ENCODE assay signal across 20 mouse cellular contexts in genomic region chr2:29004037-29004436, GRCm38 (mm10). TPM values are rescaled to one million over a fixed set of nuclear protein-coding genes. Genes with fewer than 3 reads are reported as not detected.
A peak's percentile ranks its signal among the peaks of the same experiment; 100 is the strongest.
DNase-seq lines count a peak whose midpoint lies in the region; ATAC-seq and TF ChIP-seq lines count a peak whose summit lies in the region.
"Had no signal": no experiment of that assay in that cellular context is flagged by ENCODE, and none has a peak within 500 bp of the region (broad histone marks: within the 10 kb centered on the region; RNA-seq: fewer than 3 reads in every experiment).

No protein-coding gene starts in this region.

- no peak overlapping the region for H3K4me3 ChIP-seq in lung, postnatal 0 days (ENCODE audit: low read depth, low read length)
- peak overlapping the region in 2 of 3 experiments; percentile 3 to 12 for H3K4me3 ChIP-seq in CH12.LX (replicated peaks in 1 of 3; ENCODE audit: low read depth in 2 of 3, low read length in 2 of 3, poor library complexity in 1 of 3)
- H3K4me3 ChIP-seq: embryonic facial prominence, embryonic 12.5 days; forebrain, embryonic 12.5 days; heart, embryonic 13.5 days; hindbrain, embryonic 13.5 days had no signal

- TF ChIP-seq RAD21 in CH12.LX (IDR thresholded peaks at IDR 0.05; ENCODE audit: low read depth, low read length): no peak

- H3K79me2 ChIP-seq in CH12.LX (replicated peaks; ENCODE audit: control insufficient read depth, extremely low read depth, insufficient read depth, poor library complexity, severe bottlenecking): no peaks in the 10 kb centered on the region

- peak; percentile 2 for DNase-seq in lung, postnatal 25 days (ENCODE audit: low spot score)
- no peak for DNase-seq in lung, postnatal 0 days (ENCODE audit: low spot score)
- DNase-seq in CH12.LX (ENCODE audit: extremely low read depth): no peak
- DNase-seq in splenic B cell, adult 2 months (ENCODE audit: low read depth, low spot score): peak; percentile 4
- DNase-seq in thymus, postnatal 14 days: no peak
- DNase-seq: adrenal gland, adult 8-10 months; adrenal gland, postnatal 36 days; cerebellum, adult 2 months; cerebellum, postnatal 10 days; embryo, embryonic 11 days; gastrocnemius, postnatal 10 days; heart, postnatal 4 days had no signal

- ATAC-seq in lung, postnatal 0 days: no peak
- peak; percentile 63; the same call in 1 of the 2 replicates for ATAC-seq in common myeloid progenitor, adult 5-6 weeks (replicated peaks; ENCODE audit: low read depth, poor library complexity, severe bottlenecking)
- ATAC-seq: forebrain, embryonic 16.5 days; hindbrain, postnatal 0 days had no signal

- no peaks in the 10 kb centered on the region for H3K36me3 ChIP-seq in lung, postnatal 0 days (ENCODE audit: insufficient read depth, low read length)
- no peaks in the 10 kb centered on the region for H3K36me3 ChIP-seq in CH12.LX (replicated peaks in 1 of 2; ENCODE audit: control insufficient read depth in 1 of 2, insufficient read depth in 1 of 2, low read length in 1 of 2)
- no peaks in the 10 kb centered on the region for H3K36me3 ChIP-seq in splenic B cell, adult 2 months (ENCODE audit: control insufficient read depth, insufficient read depth, low read length, poor library complexity, severe bottlenecking)
- H3K36me3 ChIP-seq: embryonic facial prominence, embryonic 12.5 days; forebrain, embryonic 12.5 days; G1E; heart, embryonic 13.5 days; hindbrain, embryonic 13.5 days had no signal

- no peak for TF ChIP-seq CTCF in lung, postnatal 0 days (IDR thresholded peaks at IDR 0.05)
- no peak for TF ChIP-seq CTCF in CH12.LX (conservative IDR thresholded peaks at IDR 0.05 in 1 of 2, IDR thresholded peaks at IDR 0.05 in 1 of 2; ENCODE audit: low read depth in 2 of 2, low read length in 2 of 2)

- H3K27ac ChIP-seq in lung, postnatal 0 days (ENCODE audit: low read length): no peak overlapping the region
- H3K27ac ChIP-seq in CH12.LX (ENCODE audit: insufficient read depth, low read depth): no peak overlapping the region
- H3K27ac ChIP-seq: embryonic facial prominence, embryonic 12.5 days; forebrain, embryonic 12.5 days; heart, embryonic 13.5 days; hindbrain, embryonic 13.5 days; hindbrain, postnatal 0 days had no signal

- no peak for TF ChIP-seq POLR2A in CH12.LX (IDR thresholded peaks at IDR 0.05; ENCODE audit: low read depth, low read length)

- no peaks in the 10 kb centered on the region for H3K9me3 ChIP-seq in lung, postnatal 0 days (ENCODE audit: low read length)
- H3K9me3 ChIP-seq in CH12.LX (replicated peaks; ENCODE audit: low read length): peaks cover 8% of the 10 kb centered on the region
- H3K9me3 ChIP-seq: embryonic facial prominence, embryonic 12.5 days; forebrain, embryonic 12.5 days; G1E; heart, embryonic 13.5 days; hindbrain, embryonic 13.5 days had no signal

- TF ChIP-seq EP300 in lung, postnatal 0 days (IDR thresholded peaks at IDR 0.05): no peak
- TF ChIP-seq EP300 in CH12.LX (IDR thresholded peaks at IDR 0.05; ENCODE audit: low read length): no peak

- no peaks in the 10 kb centered on the region for H3K4me1 ChIP-seq in lung, postnatal 0 days (ENCODE audit: insufficient read depth, low read depth, low read length)
- H3K4me1 ChIP-seq in CH12.LX (ENCODE audit: control insufficient read depth in 1 of 2, insufficient read depth in 2 of 2): peaks cover 3 to 8% of the 10 kb centered on the region in 2 experiments; a peak in 2 of 4 replicates
- H3K4me1 ChIP-seq: embryonic facial prominence, embryonic 12.5 days; heart, embryonic 13.5 days had no signal

- H3K4me2 ChIP-seq in lung, postnatal 0 days (replicated peaks; ENCODE audit: low read depth, low read length): no peak overlapping the region
- H3K4me2 ChIP-seq in CH12.LX (ENCODE audit: insufficient read depth, low read depth, poor library complexity, severe bottlenecking): peak overlapping the region; percentile 41
- H3K4me2 ChIP-seq: embryonic facial prominence, embryonic 12.5 days; forebrain, embryonic 12.5 days; heart, embryonic 13.5 days; hindbrain, embryonic 13.5 days had no signal

- in situ Hi-C loops in CH12.LX (cut with MboI; ENCODE audit: low pct_ligation_motif_present, low pct_unique_long_range_greater_than_20kb, low sequenced_read_pairs): no loop called here

- dilution Hi-C loops in CH12.LX (cut with MboI; ENCODE audit: extremely low pct_ligation_motif_present, extremely low pct_unique_long_range_greater_than_20kb, low sequenced_read_pairs): no loop called here

- no peaks in the 10 kb centered on the region for H3K27me3 ChIP-seq in lung, postnatal 0 days (replicated peaks; ENCODE audit: insufficient read depth, low read length)
- peaks cover 82% of the 10 kb centered on the region for H3K27me3 ChIP-seq in CH12.LX (replicated peaks)
- H3K27me3 ChIP-seq in splenic B cell, adult 2 months (ENCODE audit: control insufficient read depth, insufficient read depth, low read length, poor library complexity, severe bottlenecking): no peaks in the 10 kb centered on the region

- 44% methylated on average over 9 of the region's 9 CpGs for WGBS in lung, postnatal 0 days

- no peak overlapping the region for H3K9ac ChIP-seq in lung, postnatal 0 days (replicated peaks; ENCODE audit: low read depth)
- no peak overlapping the region for H3K9ac ChIP-seq in CH12.LX (ENCODE audit: insufficient read depth, low read depth)
- H3K9ac ChIP-seq: embryonic facial prominence, embryonic 12.5 days; forebrain, embryonic 12.5 days; heart, embryonic 13.5 days; hindbrain, embryonic 13.5 days had no signal

TF ChIP-seq in CH12.LX, 34 proteins besides CTCF, POLR2A, EP300 and RAD21:
- TF ChIP-seq MAZ (IDR thresholded peaks at IDR 0.05; ENCODE audit: low read depth, low read length) (no peak), NRF1 (IDR thresholded peaks at IDR 0.05; ENCODE audit: low read depth, low read length) (no peak), HCFC1 (IDR thresholded peaks at IDR 0.05; ENCODE audit: low read depth, low read length) (no peak)

RNA-seq across cellular contexts. Expression of gene Cfap77, which starts 50.8 kb away (rescaled TPM):
- polyA plus RNA-seq in lung, postnatal 0 days (2015; fragmentation: Nextera tagmentation; extraction: Ambion mirVana): 1.2 and 1.8 TPM in 2 replicates
- 0.25 TPM in 2 replicates for total RNA-seq in CH12.LX (2012; rRNA removed)
- total RNA-seq in CH12.LX (2014; rRNA removed): 0.35 TPM in 1 of 2 replicates, not detected in the other
- 0.34 and 0.47 TPM in 2 replicates for polyA plus RNA-seq in CH12.LX (2012; ENCODE audit: insufficient read length, low read depth)
- total RNA-seq in common myeloid progenitor, adult 5-6 weeks (2017): not detected in 2 replicates
- total RNA-seq: gastrocnemius, postnatal 10 days had no signal

RNA-seq across cellular contexts. Expression of gene Ttf1, which starts 56.0 kb away (rescaled TPM):
- polyA plus RNA-seq in lung, postnatal 0 days (2015; fragmentation: Nextera tagmentation; extraction: Ambion mirVana): 6.9 and 8.5 TPM in 2 replicates
- total RNA-seq in CH12.LX (2012; rRNA removed) (10.9 and 12.0 TPM in 2 replicates), CH12.LX (2014; rRNA removed) (9.5 and 12.1 TPM in 2 replicates)
- 11.6 and 11.7 TPM in 2 replicates for polyA plus RNA-seq in CH12.LX (2012; ENCODE audit: insufficient read length, low read depth)
- 17.7 and 21.9 TPM in 2 replicates for total RNA-seq in common myeloid progenitor, adult 5-6 weeks (2017)

Comparison
In these comparisons a context has a peak if more than half of its experiments do, and no peak if none do; other contexts are left out.
1. DNase-seq: peak in lung, postnatal 25 days (single experiment) and splenic B cell, adult 2 months (single experiment); none in lung, postnatal 0 days (single experiment), CH12.LX (single experiment) and thymus, postnatal 14 days (single experiment).